Mouse (Mus musculus) cortical plate, adult 2 months (tissue): ENCODE results near the gene Fibp. TPM values are rescaled to one million over a fixed set of nuclear protein-coding genes. Genes with fewer than 3 reads are reported as not detected.

Experiments used
- H3K27ac ChIP-seq: fragments of 200-500 bp; 2 replicates; pipeline ENCODE4 v1.5.1; 2012; ENCODE audit warnings: low read length, control low read depth, inconsistent platforms; ENCODE audit not compliant: insufficient read depth
- H3K4me1 ChIP-seq: fragments of 200-500 bp; 2 replicates; pipeline ENCODE4 v1.6.1; 2011; ENCODE audit warnings: low read length; ENCODE audit not compliant: control insufficient read depth, insufficient read depth
- H3K4me3 ChIP-seq: fragments of 200-500 bp; 2 replicates; pipeline ENCODE4 v1.5.1; 2011; ENCODE audit warnings: mild to moderate bottlenecking, low read length, control low read depth; ENCODE audit not compliant: insufficient read depth
- CTCF ChIP-seq: fragments of 200-500 bp; IDR thresholded peaks from 2 replicates; pipeline ENCODE4 v1.5.1; 2011; ENCODE audit warnings: mild to moderate bottlenecking, control low read depth, low read length; ENCODE audit not compliant: insufficient read depth; ENCODE audit errors: extremely low read depth
- POLR2A ChIP-seq: fragments of 200-500 bp; IDR thresholded peaks from 2 replicates; pipeline ENCODE4 v1.6.1; 2011; ENCODE audit warnings: mild to moderate bottlenecking, low read length, control low read depth; ENCODE audit not compliant: insufficient read depth; ENCODE audit errors: extremely low read depth
- polyA plus RNA-seq: library from polyadenylated mRNA; depleted of rRNA; stranded (reverse); fragments of >200 nt; gene quantifications from 2 replicates; pipeline ENCODE4 v1.2.3, GENCODE M21; 2012

The Fibp gene
- polyA plus RNA-seq, 1 experiment, result 131 TPM

DNA sequence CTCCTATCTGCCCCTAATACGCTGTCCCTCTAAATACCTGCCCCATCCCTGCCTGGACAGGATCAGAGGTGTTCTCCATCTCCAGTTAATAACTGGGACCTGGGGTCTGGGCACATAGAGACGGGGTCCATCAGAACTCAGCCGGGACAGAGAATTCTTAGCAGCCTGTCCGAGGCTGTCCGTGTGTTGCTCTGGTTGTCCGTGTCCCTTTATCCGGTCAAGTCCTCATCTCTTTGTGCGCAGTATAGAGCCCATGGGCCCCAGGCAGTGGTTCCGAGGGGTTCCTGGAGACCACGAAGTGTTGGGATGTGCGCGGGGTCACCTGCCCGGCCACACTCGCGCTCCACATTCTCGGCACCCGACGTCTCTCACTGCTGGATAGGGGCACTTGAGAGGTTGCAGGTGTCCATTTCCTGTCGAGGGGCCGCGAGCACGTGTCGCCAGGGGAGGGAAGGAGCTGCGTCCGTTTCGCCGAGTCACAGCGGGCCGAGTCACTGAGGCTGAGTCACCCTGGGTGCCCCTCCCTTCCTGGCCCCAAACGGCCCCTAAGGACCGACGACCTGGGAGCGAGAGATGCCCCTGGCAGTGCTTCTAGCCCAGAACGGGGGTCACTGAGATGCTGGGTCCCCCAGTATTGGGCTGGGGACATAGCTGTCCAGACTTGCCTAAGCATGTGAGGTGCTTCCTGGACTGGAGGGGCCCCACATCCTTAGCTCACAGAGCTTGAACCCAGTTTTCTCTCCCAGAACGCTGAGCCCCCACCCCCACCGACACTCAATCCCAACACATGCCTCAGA, 11.9 kb upstream of the Fibp start:
- Histone ChIP-seq H3K4me3 (peak overlapping the region; percentile 61; the same call in 1 of the 2 replicates), H3K27ac (no peak overlapping the region), H3K4me1 (no peaks in the 10 kb centered on the region; the same call in 1 of the 2 replicates)
- TF ChIP-seq POLR2A (no peak), CTCF (no peak)

- Histone ChIP-seq H3K4me3 (no peak overlapping the region), H3K27ac (no peak overlapping the region), H3K4me1 (peaks cover 2% of the 10 kb centered on the region; the same call in 1 of the 2 replicates)
- TF ChIP-seq CTCF, result no peak
- TF ChIP-seq POLR2A, result no peak
Measured at GRCm38 (mm10) chr19:5449673-5450072, 10.7 kb upstream of the Fibp start.

DNA sequence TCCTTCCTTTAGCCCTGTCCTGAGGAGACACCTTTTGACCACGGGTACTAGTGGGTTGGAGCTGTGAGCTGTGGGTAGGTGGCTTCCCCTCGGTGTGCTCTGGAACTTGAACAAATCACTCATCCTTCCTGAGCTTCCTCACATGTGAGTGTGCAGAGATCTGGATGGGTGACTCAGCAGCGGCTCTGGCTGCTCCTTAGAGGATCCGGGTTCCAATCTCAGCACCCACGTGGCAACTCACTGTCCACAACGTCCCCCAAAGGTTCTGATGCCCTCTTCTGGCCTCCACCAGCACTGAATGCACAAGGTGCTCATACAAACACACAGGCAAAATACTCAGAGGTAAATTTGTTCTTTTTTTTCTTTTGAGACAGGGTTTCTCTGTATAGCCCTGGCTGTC, 8.6 kb upstream of the Fibp start:
- H3K27ac ChIP-seq, result no peak overlapping the region
- no peak overlapping the region for H3K4me3 ChIP-seq
- peaks cover 2% of the 10 kb centered on the region; the same call in 1 of the 2 replicates for H3K4me1 ChIP-seq
- TF ChIP-seq CTCF, result no peak
- TF ChIP-seq POLR2A, result no peak

GRCm38 (mm10) chr19:5455037-5455436, 5.4 kb upstream of the Fibp start:
- H3K4me3 ChIP-seq, result peak overlapping the region; percentile 81
- H3K27ac ChIP-seq, result no peak overlapping the region
- TF ChIP-seq CTCF (no peak), POLR2A (no peak)
- peaks cover 8% of the 10 kb centered on the region for H3K4me1 ChIP-seq

DNA sequence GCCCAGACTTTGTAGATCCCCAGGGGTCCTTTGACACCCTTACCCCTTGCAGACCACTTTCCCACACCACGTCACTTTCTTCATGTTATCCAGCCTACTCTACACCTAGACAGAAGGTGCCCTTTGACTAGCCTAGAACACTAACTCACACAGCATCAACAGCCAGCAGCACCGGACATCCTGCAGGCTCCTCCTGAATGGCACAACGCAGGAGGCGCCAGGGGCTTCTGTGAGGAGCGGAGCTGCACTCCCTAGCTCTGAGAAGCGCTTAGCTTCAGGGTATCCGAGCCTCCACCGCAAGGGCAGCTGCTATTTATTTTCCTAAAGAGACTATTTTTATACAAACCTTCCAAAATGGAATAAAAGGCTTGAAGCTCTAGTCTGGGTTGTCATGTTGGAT, 4.8 kb upstream of the Fibp start:
- H3K4me1 ChIP-seq, result peaks cover 8% of the 10 kb centered on the region
- peak overlapping the region; percentile 81 for H3K4me3 ChIP-seq
- TF ChIP-seq POLR2A (0 out of 2 replicates have a peak, but pooled peaks have one; percentile 8), CTCF (no peak)
- H3K27ac ChIP-seq, result peak overlapping the region; percentile 74; the same call in 1 of the 2 replicates

DNA sequence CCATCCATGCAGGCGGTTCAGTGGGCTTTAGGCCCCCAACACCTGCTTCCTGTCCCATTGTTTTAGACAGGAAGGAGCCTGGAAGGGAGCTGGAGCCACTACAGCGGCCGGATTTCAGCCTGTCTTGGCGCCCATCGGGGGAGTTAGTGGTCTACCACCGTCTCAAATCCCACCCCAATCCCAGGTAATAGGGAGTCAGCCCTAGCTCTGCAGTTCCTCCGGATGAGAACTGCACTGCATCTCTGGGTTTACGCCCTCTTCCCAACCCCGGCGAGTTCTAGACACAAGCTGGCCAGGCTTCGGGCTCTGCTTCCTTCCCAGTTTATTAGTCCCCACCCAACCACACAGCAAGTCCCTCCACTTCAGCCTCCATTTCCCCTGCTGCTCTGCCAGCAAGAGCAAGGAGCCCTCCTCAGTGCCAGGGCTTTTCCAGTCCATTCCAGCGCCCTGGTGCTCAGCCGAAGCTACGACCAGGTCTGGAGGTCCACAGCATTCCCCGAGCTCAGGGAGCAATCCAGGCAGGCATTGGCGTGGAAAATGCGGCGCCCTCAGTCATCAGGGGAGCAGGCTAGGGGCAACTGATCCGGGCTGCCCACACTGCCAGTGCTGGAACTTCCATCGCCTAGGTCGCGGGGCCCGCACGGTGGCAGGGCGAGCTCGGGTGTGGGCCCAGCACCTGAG, 4.0 kb upstream of the Fibp start:
- H3K4me3 ChIP-seq, result peak overlapping the region; percentile 81
- H3K27ac ChIP-seq, result peak overlapping the region; percentile 98
- TF ChIP-seq CTCF, result no peak
- TF ChIP-seq POLR2A, result no peak
- H3K4me1 ChIP-seq, result peaks cover 8% of the 10 kb centered on the region

GRCm38 (mm10) chr19:5456922-5457745, 3.3 kb upstream of the Fibp start:
- H3K27ac ChIP-seq, result peak overlapping the region; percentile 98
- peaks cover 8% of the 10 kb centered on the region for H3K4me1 ChIP-seq
- TF ChIP-seq CTCF, result no peak
- TF ChIP-seq POLR2A, result peak; percentile 91
- peak overlapping the region; percentile 81 for H3K4me3 ChIP-seq

- peaks cover 8% of the 10 kb centered on the region for H3K4me1 ChIP-seq
- TF ChIP-seq POLR2A (no peak), CTCF (no peak)
- peak within 1 kb of the TSS; percentile 98 for H3K27ac ChIP-seq
- H3K4me3 ChIP-seq, result peak within 1 kb of the TSS; percentile 81
Measured at GRCm38 (mm10) chr19:5457746-5458442, 2.5 kb upstream of the Fibp start, which contains the start of gene Ccdc85b. Gene Ccdc85b (minus strand): TSS chr19:5457894.
